Mouse (Mus musculus) lung, postnatal 0 days (tissue): ENCODE data around the gene Hexim2. TPM values are rescaled to one million over a fixed set of nuclear protein-coding genes. Genes with fewer than 3 reads are reported as not detected.
A peak's percentile ranks its signal among the peaks of the same experiment; 100 is the strongest.

Source experiments
- ATAC-seq: fragments of 200-750 bp; cut with Nextera tagmentation; 2 replicates; pipeline ENCODE4 v1.8.0; 2017; ENCODE audit warnings: moderate library complexity
- DNase-seq: peaks from one replicate; pipeline ENCODE4 v3.0.0-alpha.2; 2016; ENCODE audit warnings: low spot score
- H3K27ac ChIP-seq: fragments of 300-500 bp; sonication (generic); 2 replicates; pipeline ENCODE4 v1.5.1; 2014; ENCODE audit warnings: antibody characterized with exemption, mild to moderate bottlenecking, low read length, mixed read lengths
- H3K27me3 ChIP-seq: fragments of 300-500 bp; sonication (generic); replicated peaks from 2 replicates; pipeline ENCODE4 v1.6.1; 2014; ENCODE audit warnings: low read length, mixed read lengths; ENCODE audit not compliant: insufficient read depth
- H3K36me3 ChIP-seq: fragments of 300-500 bp; sonication (generic); 2 replicates; pipeline ENCODE4 v1.6.1; 2014; ENCODE audit warnings: low read length, mixed read lengths; ENCODE audit not compliant: insufficient read depth
- H3K4me1 ChIP-seq: fragments of 300-500 bp; sonication (generic); 2 replicates; pipeline ENCODE4 v1.6.1; 2014; ENCODE audit warnings: antibody characterized with exemption, low read depth, low read length, mixed read lengths; ENCODE audit not compliant: insufficient read depth
- H3K4me2 ChIP-seq: fragments of 300-500 bp; sonication (generic); replicated peaks from 2 replicates; pipeline ENCODE4 v1.6.1; 2014; ENCODE audit warnings: low read depth, mild to moderate bottlenecking, low read length, moderate library complexity, mixed read lengths
- H3K4me3 ChIP-seq: fragments of 300-500 bp; sonication (generic); 2 replicates; pipeline ENCODE4 v1.5.1; 2014; ENCODE audit warnings: low read depth, low read length
- H3K9ac ChIP-seq: fragments of 300-500 bp; sonication (generic); replicated peaks from 2 replicates; pipeline ENCODE4 v1.6.1; 2014; ENCODE audit warnings: low read depth, mild to moderate bottlenecking
- H3K9me3 ChIP-seq: fragments of 300-500 bp; sonication (generic); 2 replicates; pipeline ENCODE4 v1.6.1; 2016; ENCODE audit warnings: low read length, mixed read lengths
- CTCF ChIP-seq: IDR thresholded peaks from 2 replicates; pipeline ENCODE4 v1.5.1; 2016; ENCODE audit warnings: antibody characterized with exemption, mild to moderate bottlenecking
- EP300 ChIP-seq: IDR thresholded peaks from 2 replicates; pipeline ENCODE4 v1.6.1; 2016; ENCODE audit warnings: antibody characterized with exemption, mild to moderate bottlenecking, control low read depth
- WGBS: fragments of 180-500 bp; shearing (Covaris S2); extraction: QIAGEN DNeasy Blood & Tissue Kit; methylation state at CpG from one replicate; pipeline ENCODE4 v1.1.7; 2014; 5-methylcytosine and 5-hydroxymethylcytosine counted together
- polyA plus RNA-seq: library from polyadenylated mRNA; unstranded; fragments of >200 nt; fragmentation: Nextera tagmentation; extraction: Ambion mirVana; gene quantifications from 2 replicates; pipeline ENCODE4 v1.2.1, GENCODE M21; 2015

Gene Hexim2
- polyA plus RNA-seq, 1 experiment from 2014 or later = 6.2 TPM

DNA sequence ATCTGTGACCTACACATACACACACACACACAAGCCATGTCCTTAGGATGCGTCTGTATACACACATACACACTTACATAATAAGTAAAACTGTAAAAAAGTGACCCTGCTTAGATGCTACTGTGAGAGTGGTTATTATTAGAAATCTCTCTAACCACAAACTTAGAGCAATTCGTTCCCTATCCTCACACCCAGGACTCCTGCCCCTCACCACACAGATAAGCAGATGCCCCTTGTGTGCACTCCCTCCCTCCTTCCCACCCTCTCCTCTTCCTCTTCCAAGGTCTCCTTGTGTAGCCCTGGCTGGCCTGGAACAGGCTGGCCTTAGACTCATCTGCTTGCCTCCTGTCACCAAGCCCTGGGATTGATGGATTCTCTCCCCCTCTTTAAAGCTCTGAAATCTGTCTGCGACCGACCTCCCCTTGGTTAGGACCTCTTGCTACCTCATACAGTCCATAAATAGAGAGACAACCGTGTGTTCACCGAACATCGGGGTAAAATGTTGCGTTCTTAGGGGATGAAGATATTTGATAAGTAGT lies 3.9 kb downstream of the Hexim2 start:
- Histone ChIP-seq H3K4me2 (no peak overlapping the region), H3K4me1 (peaks cover 21% of the 10 kb centered on the region), H3K4me3 (no peak overlapping the region), H3K27ac (no peak overlapping the region), H3K27me3 (no peaks in the 10 kb centered on the region), H3K36me3 (no peaks in the 10 kb centered on the region; the same call in 1 of the 2 replicates), H3K9me3 (no peaks in the 10 kb centered on the region), H3K9ac (no peak overlapping the region)
- DNase-seq (no peak), ATAC-seq (no peak)
- TF ChIP-seq CTCF (no peak), EP300 (no peak)
- WGBS = 76% methylated on average over 8 of the region's 8 CpGs

DNA sequence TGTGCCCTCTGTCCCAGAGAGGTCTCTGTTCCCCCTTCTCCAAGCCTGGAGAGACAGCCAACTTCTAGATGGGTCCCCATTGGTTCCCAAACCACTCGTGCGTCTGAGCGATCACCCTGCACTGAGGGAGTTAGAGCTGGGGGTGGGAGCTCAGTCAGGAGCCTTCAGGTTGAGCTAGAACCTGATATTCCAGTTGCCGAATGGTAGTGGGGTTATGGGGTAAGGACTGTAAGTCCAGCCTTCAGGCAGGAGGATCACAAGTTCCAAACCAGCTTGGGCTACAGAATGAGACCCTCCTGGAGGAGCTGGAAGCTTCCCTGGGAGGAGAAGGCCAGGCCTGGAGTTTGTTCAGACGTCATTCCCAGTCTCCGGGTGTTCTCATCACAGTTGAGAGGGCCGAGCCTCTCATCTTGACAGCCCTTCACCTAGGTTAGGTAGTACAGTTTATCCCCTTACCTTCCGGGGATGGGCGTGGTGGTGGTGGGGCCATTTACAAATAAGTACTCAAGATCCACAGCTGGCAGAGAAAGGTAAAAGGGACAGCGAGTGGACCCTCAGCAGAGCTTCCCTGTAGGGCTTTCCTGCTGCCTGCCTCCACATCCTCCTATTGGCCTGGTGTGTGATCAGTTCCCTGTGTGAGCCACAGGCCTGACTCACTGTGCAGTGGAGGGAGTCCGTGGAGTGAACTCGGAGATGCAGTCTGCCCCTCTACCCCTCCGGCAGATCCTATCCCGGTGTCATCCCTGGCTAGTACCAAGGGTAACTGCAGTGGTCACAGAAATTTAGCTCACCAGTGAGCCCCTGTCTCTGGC lies 7.9 kb downstream of the Hexim2 start:
- ATAC-seq = no peak
- no peak for DNase-seq
- peaks cover 18% of the 10 kb centered on the region; the same call in 1 of the 2 replicates for H3K4me1 ChIP-seq
- H3K9me3 ChIP-seq = no peaks in the 10 kb centered on the region
- no peak overlapping the region for H3K4me3 ChIP-seq
- peak overlapping the region; percentile 86 for H3K27ac ChIP-seq
- H3K27me3 ChIP-seq = no peaks in the 10 kb centered on the region
- no peaks in the 10 kb centered on the region; the same call in 1 of the 2 replicates for H3K36me3 ChIP-seq
- TF ChIP-seq CTCF = no peak
- TF ChIP-seq EP300 = no peak
- H3K4me2 ChIP-seq = no peak overlapping the region
- H3K9ac ChIP-seq = peak overlapping the region; percentile 1; the same call in 1 of the 2 replicates
- WGBS = 73% methylated on average over 14 of the region's 14 CpGs

DNA sequence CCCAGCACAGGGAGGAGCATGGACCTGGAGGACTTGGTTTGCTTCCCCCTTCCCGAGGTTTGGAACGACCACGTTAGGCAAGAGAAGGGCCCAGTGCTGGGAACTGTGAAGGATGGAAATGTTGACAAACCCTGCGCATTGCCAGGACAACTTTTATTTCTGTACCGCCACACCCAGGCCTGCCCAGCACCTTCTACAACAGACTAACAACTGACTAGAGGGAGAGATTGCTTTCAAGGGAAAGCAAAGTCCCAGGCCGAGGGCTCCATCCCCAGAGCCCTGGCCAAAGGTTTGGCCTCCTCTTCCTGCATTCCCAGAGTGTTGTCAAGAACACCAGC lies 8.5 kb downstream of the Hexim2 start:
- Histone ChIP-seq H3K36me3 (no peaks in the 10 kb centered on the region; the same call in 1 of the 2 replicates), H3K27ac (peak overlapping the region; percentile 86), H3K9ac (0 out of 2 replicates have a peak overlapping the region, but pooled peaks have one; percentile 1), H3K27me3 (no peaks in the 10 kb centered on the region), H3K9me3 (no peaks in the 10 kb centered on the region), H3K4me1 (peaks cover 18% of the 10 kb centered on the region; the same call in 1 of the 2 replicates), H3K4me2 (no peak overlapping the region), H3K4me3 (no peak overlapping the region)
- DNase-seq (peak; percentile 58), ATAC-seq (peak; percentile 17)
- TF ChIP-seq CTCF (no peak), EP300 (no peak; the same call in 1 of the 2 replicates)
- WGBS = 30% methylated on average over 6 of the region's 6 CpGs

DNA sequence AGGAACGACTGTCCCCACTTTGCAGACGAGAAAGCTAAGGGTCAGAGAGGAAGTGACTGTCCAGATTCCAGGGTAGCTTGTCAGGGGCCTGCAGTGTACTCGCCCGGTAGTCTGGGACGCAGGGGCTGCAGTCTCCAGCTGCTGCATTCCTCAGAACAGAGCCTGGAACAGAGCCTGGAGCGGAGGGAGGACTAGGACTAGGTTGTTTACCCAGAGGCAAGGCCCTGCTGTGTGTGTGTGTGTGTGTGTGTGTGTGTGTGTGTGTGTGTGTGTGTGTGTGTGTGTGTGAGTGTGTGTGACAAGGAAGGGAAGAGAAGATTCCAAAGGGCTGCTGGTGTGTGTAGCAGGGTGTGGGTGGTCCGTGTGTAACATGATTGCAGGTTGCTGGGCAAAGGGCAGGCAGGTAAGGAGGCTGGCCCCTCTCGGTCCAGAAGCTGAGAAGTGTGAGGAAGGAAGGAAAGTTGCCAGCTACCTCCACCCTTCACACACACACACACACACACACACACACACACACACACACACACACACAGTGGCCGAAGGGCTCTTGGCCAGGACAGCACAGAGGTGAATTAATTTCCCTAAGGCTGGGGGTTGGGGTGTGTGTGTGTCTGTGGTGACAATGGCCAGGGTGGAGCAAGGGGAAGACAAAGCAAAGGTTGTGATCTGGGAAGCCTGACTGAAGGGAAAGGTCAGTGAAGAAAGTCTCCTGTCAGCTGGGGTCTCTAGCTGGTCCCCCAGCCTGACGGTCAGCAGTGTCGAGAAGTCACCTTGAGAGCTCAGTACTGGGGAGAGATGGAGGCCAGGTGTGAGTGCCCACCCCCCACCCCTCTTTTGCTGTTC lies 9.1 kb downstream of the Hexim2 start:
- H3K36me3 ChIP-seq = no peaks in the 10 kb centered on the region; the same call in 1 of the 2 replicates
- ATAC-seq = peak; percentile 70
- peaks cover 18% of the 10 kb centered on the region; the same call in 1 of the 2 replicates for H3K4me1 ChIP-seq
- H3K4me2 ChIP-seq = no peak overlapping the region
- no peak overlapping the region for H3K9ac ChIP-seq
- 13% methylated on average over 10 of the region's 11 CpGs for WGBS
- H3K4me3 ChIP-seq = no peak overlapping the region
- H3K27ac ChIP-seq = peak overlapping the region; percentile 86
- 0 out of 2 replicates have a peak, but pooled peaks have one; percentile 6 for TF ChIP-seq EP300
- no peak for TF ChIP-seq CTCF
- H3K27me3 ChIP-seq = no peaks in the 10 kb centered on the region
- DNase-seq = peak; percentile 86
- H3K9me3 ChIP-seq = no peaks in the 10 kb centered on the region

DNA sequence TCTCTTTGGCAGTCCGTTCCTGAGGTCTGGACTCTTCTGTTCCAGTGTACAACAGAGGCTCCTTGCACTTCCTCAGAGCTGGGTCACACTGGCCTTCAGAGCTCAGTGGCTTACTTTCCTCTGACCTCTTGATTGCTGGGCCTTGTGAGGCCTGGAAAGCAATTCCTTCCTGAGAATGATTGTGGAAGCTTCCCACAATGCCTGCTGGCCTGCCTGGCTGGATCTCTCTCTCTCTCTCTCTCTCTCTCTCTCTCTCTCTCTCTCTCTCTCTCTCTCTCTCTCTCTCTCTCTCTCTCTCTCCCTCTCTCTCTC lies 9.7 kb downstream of the Hexim2 start:
- H3K4me3 ChIP-seq = no peak overlapping the region
- H3K9me3 ChIP-seq = no peaks in the 10 kb centered on the region
- ATAC-seq (peak; percentile 19; the same call in 1 of the 2 replicates), DNase-seq (peak; percentile 33)
- no peaks in the 10 kb centered on the region; the same call in 1 of the 2 replicates for H3K36me3 ChIP-seq
- no peaks in the 10 kb centered on the region for H3K27me3 ChIP-seq
- no peak overlapping the region for H3K9ac ChIP-seq
- peaks cover 18% of the 10 kb centered on the region; the same call in 1 of the 2 replicates for H3K4me1 ChIP-seq
- H3K4me2 ChIP-seq = peak overlapping the region; percentile 36; the same call in 1 of the 2 replicates
- H3K27ac ChIP-seq = peak overlapping the region; percentile 86
- TF ChIP-seq EP300 (no peak), CTCF (no peak)
- 20% methylated on average over 1 of the region's 1 CpGs for WGBS
